Mouse (Mus musculus) embryonic fibroblast, embryonic 13.5 days (primary cell): Measurements from ENCODE around the gene Cdc42ep2. TPM values are rescaled to one million over a fixed set of nuclear protein-coding genes. Genes with fewer than 3 reads are reported as not detected.
A peak's percentile ranks its signal among the peaks of the same experiment; 100 is the strongest.

ENCODE experiments used
- H3K27ac ChIP-seq: 2 replicates; pipeline ENCODE4 v1.5.1; 2012; ENCODE audit warnings: low read length, control low read depth, inconsistent platforms; ENCODE audit not compliant: insufficient read depth
- H3K4me1 ChIP-seq: 2 replicates; pipeline ENCODE4 v1.6.1; 2011; ENCODE audit warnings: low read length; ENCODE audit not compliant: control insufficient read depth, insufficient read depth
- H3K4me3 ChIP-seq: 2 replicates; pipeline ENCODE4 v1.5.1; 2011; ENCODE audit warnings: mild to moderate bottlenecking, control low read depth, low read length; ENCODE audit not compliant: insufficient read depth
- CTCF ChIP-seq: IDR thresholded peaks from 2 replicates; pipeline ENCODE4 v1.5.1; 2011; ENCODE audit warnings: mild to moderate bottlenecking, control low read depth, low read length, moderate library complexity, borderline replicate concordance; ENCODE audit not compliant: insufficient read depth
- POLR2A ChIP-seq: IDR thresholded peaks from 2 replicates; pipeline ENCODE4 v1.6.1; 2011; ENCODE audit warnings: low read depth, mild to moderate bottlenecking, control low read depth, low read length, moderate library complexity
- polyA plus RNA-seq: library from polyadenylated mRNA; stranded (reverse); fragments of >200 nt; gene quantifications from 2 replicates; pipeline ENCODE4 v1.2.4, GENCODE M21; 2011; ENCODE audit warnings: low read depth; ENCODE audit not compliant: missing spikeins, insufficient read length

Cdc42ep2 gene
- polyA plus RNA-seq, 1 experiment: 10.4 TPM

GRCm38 (mm10) chr19:5955704-5956670 lies 31.4 kb upstream of the Cdc42ep2 start:
- peaks cover 13% of the 10 kb centered on the region; the same call in 1 of the 2 replicates for H3K4me1 ChIP-seq
- no peak overlapping the region for H3K4me3 ChIP-seq
- TF ChIP-seq POLR2A (no peak), CTCF (no peak)
- H3K27ac ChIP-seq: peak overlapping the region; percentile 17

DNA sequence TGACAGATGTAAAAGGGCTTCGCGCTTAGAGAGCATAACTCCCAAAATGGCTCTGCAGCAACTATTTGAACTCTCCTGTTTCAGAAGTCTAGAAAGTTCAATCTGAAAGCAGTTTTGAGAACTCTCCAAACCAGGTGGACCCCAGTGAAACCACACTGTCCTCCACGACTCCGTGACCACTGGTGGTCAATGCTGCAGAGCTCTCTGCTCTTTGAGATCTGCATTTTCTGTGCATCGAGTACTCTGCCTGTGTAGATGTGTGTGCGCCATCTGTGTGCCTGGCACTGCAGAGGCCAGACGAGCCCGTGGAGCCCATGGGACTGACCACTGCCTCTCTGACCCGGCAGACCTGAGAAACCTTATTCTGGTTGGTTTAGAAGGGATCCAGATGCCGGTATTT lies 30.3 kb upstream of the Cdc42ep2 start:
- TF ChIP-seq POLR2A (no peak), CTCF (no peak)
- H3K27ac ChIP-seq: no peak overlapping the region
- no peak overlapping the region for H3K4me3 ChIP-seq
- peaks cover 13% of the 10 kb centered on the region; the same call in 1 of the 2 replicates for H3K4me1 ChIP-seq

DNA sequence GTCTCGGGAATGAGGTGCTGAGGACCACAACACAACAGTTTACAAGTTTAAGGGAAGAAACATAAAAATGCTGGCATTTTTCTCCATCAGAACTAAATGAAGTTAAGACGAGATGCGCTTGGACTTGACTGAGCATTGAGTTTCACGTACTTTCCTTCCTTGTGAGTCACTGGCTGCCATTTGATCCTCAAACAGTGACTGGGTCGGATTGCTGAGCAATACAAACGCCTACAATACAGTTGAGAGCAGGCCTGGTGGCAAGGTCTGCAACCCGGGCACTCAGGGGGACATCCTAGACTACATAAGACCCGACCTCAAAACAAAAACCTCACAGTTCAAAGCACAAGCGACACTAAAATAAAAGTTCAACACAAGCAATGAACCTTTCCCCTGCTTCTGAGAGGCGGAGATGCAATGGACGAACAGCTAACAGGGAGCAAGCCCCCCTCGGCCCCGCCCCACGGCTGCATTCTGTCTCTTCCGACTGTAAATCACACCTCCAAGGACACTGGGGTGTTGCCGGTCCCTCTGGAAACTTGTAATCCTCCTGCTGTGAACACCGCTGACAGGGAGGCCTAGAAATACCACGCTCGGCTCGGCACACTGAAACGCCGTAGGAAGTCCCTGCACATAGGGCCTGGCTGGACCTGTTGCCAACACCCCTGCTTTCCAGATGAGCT lies 29.6 kb upstream of the Cdc42ep2 start:
- peak overlapping the region; percentile 42 for H3K27ac ChIP-seq
- H3K4me1 ChIP-seq: peaks cover 13% of the 10 kb centered on the region; the same call in 1 of the 2 replicates
- TF ChIP-seq CTCF: no peak
- TF ChIP-seq POLR2A: no peak
- no peak overlapping the region for H3K4me3 ChIP-seq

- TF ChIP-seq POLR2A (no peak), CTCF (no peak)
- Histone ChIP-seq H3K27ac (no peak overlapping the region), H3K4me1 (peaks cover 13% of the 10 kb centered on the region; the same call in 1 of the 2 replicates), H3K4me3 (no peak overlapping the region)
These were observed 28.7 kb upstream of the Cdc42ep2 start for GRCm38 (mm10) chr19:5953201-5953770.

DNA sequence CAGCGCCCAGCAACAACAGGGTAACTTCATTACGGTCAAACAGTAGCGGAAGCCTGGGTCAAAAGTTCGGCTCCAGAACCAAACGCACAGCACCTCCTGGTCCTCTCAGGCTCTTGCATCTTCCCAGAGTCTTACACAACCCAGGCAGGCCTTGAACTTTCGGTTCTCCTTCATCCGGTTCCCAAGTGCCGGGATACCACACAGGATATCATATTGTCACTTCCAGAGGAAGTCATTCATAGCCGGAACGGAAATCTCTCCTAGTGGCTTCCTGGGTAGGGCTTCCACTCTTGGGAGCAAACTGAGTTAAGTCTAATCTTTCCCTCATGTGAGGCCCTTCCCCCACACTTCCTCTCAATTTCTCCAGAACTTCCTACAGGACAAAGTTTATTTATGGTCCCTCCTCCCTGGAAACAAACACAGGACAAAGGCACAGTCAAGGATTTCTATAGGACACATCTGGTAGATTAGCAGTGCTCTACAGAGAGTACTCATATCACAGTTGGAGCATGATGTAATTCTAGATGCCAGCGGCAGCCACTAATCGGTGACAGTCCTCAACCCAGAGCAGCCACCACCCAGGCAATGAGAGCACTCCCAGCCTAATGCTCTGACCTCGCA lies 27.6 kb upstream of the Cdc42ep2 start:
- no peak for TF ChIP-seq CTCF
- no peak for TF ChIP-seq POLR2A
- Histone ChIP-seq H3K27ac (no peak overlapping the region), H3K4me3 (no peak overlapping the region), H3K4me1 (peaks cover 13% of the 10 kb centered on the region; the same call in 1 of the 2 replicates)

- Histone ChIP-seq H3K4me1 (peaks cover 13% of the 10 kb centered on the region; the same call in 1 of the 2 replicates), H3K27ac (no peak overlapping the region), H3K4me3 (no peak overlapping the region)
- TF ChIP-seq POLR2A: no peak
- TF ChIP-seq CTCF: no peak
These were observed 27.0 kb upstream of the Cdc42ep2 start for GRCm38 (mm10) chr19:5951631-5952030.

DNA sequence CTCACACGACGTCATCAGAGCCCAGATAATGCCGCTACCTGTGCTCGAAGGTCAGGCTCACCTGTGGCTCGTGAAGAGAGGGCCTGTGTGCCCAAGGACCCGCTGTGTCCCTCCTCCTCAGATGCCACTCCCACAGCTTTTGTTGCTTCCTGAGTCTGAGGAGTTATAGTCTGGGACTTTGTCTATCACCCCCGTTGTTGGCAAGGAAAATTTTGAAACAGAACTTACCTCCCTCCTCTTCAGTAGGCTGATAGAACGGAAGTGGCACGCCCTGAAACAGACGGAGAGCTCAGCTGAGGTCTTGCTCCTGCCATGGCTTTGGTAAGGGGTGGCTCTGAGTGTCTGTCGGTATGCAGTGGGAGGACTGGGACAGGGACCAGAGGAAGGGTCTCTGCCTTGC lies 25.6 kb upstream of the Cdc42ep2 start:
- TF ChIP-seq CTCF (no peak), POLR2A (no peak)

GRCm38 (mm10) chr19:5945891-5946290 lies 21.3 kb upstream of the Cdc42ep2 start:
- TF ChIP-seq POLR2A (no peak), CTCF (no peak)
- Histone ChIP-seq H3K4me1 (peaks cover 11% of the 10 kb centered on the region), H3K4me3 (no peak overlapping the region), H3K27ac (peak overlapping the region; percentile 92)

More for the DNA sequence above, 25.6 kb upstream of the Cdc42ep2 start:
- Histone ChIP-seq H3K4me1 (peaks cover 16% of the 10 kb centered on the region), H3K4me3 (no peak overlapping the region), H3K27ac (no peak overlapping the region)

DNA sequence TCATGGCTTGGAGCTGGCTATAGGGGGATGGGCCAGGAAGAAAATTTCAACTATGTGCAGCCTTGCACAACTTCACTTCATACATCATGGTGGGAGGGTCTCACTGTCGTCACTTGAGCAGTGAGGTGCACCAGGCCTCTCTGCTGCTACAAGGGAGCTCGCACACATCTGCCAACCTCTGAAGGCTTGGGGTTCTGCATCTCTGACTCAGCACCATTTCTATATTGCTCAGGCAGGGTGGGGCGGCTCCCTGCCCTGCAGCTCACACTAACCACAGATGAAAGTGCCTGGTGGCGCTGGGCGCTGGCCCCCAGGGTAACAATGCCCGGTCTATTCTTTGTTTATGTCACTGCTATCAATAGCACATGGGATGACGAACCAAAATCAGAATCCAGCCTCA lies 20.4 kb upstream of the Cdc42ep2 start:
- Histone ChIP-seq H3K4me1 (peaks cover 15% of the 10 kb centered on the region), H3K4me3 (no peak overlapping the region), H3K27ac (peak overlapping the region; percentile 92)
- TF ChIP-seq CTCF (no peak), POLR2A (0 out of 2 replicates have a peak, but pooled peaks have one; percentile 24)

- Histone ChIP-seq H3K4me3 (no peak overlapping the region), H3K4me1 (peaks cover 20% of the 10 kb centered on the region), H3K27ac (peak overlapping the region; percentile 51)
- TF ChIP-seq CTCF: no peak
These were observed 19.5 kb upstream of the Cdc42ep2 start for GRCm38 (mm10) chr19:5944145-5944544.
